Mouse (Mus musculus) cerebellum, postnatal 14 days (tissue): ENCODE data around the gene Dgke.
A peak's percentile ranks its signal among the peaks of the same experiment; 100 is the strongest.
"Not testable (repeated sequence)": the region's sequence is repeated elsewhere in the genome, so short reads cannot be mapped to it uniquely, and the experiment has no call there.

Experiments used
- DNase-seq, 2 experiments: peaks; one replicate each; pipeline ENCODE4 v3.0.0; 2021; ENCODE audit warnings: mixed read lengths in 2 of 2

Dgke gene

DNA sequence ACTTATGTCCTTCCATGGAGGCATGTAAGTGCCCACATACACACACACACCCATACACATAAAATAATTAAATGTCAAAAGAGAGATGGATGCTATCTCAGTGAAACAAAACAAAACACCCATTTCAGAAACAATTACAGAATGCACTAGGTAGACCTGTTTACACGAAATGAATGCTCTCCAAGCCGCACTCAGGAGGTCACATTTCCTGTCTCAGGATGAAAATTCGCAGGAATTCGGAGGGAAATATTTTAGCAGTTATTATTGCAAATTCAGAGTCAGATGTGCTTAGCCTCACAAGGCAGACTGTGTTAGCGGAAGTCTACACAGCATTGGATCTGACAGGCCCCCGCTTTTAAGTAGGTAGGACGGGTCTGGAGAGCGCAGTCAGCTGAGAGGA, 6.9 kb upstream of the Dgke start, which contains the start of gene Gm525:
Gene Gm525 (plus strand): TSS at position 301 of the 400 bp plus-strand sequence.
- DNase-seq = no peak

DNA sequence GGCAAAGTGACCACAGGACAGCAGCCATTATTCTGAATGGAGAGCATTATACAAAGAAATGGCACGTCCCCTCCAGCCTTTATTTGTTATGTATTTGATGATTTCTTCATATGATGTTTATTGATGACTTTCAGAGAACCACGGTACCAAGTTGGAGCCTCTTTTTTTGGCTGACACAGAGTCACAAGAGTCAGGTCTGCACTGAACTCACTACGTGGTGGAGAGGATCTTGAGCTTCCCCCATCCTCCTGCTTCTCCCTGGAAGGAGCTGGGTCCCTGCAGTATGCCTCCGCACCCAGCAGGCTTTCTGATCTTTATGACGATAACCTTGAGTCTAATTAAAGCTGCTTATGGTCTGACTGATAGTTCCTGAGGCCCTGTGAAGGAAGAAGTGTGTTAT, 4.9 kb upstream of the Dgke start:
- no peak for DNase-seq

DNA sequence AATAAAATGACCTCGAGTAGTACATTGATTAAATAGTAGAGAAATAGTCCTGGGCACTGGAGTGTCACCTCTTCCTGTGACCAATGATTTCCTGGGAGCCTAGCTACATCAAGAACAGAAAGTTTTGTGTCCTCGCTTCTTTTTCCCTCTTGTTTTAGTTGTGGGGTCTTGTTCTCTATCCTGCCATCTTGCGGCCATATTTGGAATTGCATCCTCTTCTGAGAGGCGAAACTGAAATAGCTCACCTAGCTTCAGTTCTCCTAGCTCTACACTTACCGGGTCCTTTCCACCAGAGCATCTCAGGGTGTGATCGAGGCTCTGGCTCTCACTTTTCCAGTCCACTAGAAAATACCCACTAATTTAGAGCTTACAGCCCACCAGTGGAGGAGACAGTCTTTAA, 2.7 kb upstream of the Dgke start:
- DNase-seq = peak; percentile 82 to 84

DNA sequence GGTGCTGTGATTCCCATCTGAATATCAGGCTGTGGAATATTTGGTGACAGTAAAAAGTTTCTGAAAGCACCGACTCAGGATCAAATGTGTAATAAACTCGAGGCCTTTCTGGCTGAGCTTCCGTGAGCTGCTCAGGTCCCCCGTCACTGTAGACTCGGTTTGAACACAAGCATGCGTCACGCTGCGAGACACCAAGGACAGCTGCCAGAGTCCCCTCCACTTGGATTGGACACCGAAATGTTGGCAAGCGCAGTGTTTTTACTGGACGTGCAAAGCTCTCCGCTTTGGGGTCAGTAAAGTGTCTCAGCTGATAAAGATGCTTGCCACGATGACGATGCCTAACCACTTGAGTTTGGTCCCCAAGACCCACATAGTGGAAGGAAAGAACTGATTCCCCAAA, 2.0 kb upstream of the Dgke start:
- DNase-seq = peak; percentile 47 to 58

DNA sequence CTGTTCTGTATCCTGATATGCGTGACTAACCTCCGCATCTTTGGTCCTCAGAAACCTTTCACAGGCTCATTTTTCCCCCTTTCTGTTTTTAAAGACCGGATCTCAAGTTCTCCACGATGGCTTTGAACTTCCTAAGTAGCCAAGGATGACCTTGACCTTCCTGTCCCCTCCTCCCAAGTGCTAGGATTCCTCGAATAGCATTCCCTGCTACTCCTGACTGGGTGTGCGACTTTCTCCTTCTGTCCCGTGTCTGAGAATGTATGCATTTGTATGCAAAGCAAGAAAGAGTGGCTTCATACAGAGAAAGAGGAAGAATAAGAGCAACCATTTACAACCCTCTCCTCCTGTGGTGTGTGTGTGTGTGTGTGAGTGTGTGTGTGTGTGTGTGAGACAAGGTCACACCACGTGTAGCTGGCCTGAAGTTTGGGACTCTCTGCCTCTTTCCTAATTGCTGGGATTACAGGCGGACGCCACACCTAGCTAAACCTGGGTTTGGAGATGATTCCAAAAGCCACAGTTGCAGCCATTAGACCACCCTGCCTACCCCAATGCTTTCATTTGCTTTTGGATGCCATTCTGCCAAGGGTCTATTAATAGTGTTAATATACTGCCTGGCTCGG, 1.3 kb upstream of the Dgke start:
- DNase-seq = no peak

DNA sequence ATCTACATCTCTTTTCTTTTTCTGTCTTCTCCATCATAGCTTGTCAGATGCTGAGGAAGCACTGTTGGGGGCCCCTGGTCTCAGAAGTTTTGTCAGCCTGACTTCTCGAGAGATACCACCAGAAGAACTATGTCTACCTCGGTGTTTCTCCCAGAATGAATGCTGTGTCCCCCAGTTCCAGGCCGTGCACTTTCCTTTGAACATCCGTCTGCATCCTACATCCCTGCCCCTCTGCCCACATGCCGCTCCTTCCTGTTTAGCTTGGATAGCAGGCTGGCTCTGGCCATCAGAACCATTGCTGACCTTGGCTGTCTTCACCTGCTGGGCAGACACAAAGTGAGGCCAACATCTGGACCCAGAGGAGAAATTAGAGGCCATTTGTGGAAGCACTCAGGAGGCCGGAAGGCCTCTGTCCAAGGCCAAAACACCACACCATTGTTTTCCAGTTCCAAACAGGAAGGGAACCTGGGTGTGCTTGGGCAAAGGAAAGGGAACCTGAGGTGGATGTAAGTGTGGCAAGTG, 712 bp upstream of the Dgke start:
- DNase-seq = no peak

DNA sequence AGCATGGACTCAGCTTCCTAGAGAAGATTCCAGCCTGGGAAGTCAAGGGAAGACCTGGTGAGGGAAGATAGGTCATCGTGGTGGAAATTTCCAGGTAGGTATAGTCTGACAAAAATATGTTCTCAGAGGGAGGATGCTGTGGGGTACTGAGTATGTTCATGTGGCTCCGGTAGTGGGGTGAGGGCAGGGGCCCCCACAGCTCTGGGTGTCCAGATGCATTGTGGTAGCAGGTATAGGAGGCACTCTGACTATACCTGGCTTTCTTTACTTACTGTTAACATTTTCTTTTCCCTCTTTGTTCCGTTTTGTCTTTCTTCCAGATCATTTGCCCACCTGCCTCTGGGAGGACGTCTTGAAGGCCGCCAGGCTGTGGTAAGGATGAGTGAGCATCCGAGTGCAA, 524 bp downstream of the Dgke start:
- DNase-seq = no peak

DNA sequence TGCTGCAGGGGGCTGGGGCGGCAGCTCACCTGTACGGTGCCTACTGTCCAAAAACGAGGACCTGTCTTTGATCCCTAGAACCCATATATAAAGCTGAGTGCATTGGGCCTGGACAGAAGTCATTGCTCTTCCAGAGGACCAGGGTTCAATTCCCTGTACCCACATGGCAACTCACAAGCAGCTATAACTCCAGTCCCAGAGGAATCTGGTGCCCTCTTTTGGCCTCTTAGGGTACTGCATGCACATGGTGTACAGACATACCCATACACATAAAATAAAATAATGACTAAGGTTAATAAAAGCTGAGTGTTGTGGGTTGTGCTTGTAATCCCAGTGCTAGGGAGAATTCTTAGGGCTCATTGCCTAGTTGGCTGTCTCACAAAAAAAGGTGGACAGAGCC, 1.4 kb downstream of the Dgke start:
- peak in 1 of 2 experiments; percentile 51 for DNase-seq

DNA sequence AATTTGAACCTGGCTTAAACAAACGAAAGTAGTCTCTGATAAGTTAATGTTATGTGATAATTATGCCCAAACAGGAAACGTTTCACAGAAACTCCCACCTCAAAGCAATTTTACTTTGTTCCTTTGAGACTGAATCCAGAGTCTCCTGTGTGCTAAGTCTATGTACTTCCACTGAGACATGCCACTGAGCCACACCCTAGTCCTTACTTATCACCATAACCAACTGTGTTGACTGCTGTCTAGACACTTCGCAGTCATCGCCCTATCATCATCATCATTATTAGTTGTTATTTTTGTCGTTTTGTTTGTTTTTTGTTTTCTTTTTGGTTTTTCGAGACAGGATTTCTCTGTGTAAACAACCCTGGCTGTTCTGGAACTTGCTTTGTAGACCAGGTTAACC, 2.3 kb downstream of the Dgke start:
- no peak for DNase-seq

DNA sequence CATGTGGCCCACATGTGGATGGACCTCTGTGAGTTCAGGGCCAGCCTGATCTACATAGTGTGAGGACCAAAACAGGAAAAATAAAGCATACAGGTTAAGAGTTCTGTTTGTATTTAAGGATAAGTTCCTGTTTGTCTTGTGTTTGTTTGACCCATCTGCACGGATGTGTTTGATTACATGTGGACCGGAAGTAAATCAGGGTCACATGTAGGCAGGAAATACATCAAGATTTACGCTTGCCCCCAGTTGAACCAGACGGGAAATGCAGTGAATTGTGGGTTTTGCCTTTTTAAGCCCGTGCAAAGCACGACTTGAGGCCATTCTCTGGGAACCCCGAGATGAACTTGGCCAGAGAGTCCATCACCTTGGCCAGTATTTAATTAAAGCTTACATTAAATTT, 5.3 kb downstream of the Dgke start:
- no peak for DNase-seq

DNA sequence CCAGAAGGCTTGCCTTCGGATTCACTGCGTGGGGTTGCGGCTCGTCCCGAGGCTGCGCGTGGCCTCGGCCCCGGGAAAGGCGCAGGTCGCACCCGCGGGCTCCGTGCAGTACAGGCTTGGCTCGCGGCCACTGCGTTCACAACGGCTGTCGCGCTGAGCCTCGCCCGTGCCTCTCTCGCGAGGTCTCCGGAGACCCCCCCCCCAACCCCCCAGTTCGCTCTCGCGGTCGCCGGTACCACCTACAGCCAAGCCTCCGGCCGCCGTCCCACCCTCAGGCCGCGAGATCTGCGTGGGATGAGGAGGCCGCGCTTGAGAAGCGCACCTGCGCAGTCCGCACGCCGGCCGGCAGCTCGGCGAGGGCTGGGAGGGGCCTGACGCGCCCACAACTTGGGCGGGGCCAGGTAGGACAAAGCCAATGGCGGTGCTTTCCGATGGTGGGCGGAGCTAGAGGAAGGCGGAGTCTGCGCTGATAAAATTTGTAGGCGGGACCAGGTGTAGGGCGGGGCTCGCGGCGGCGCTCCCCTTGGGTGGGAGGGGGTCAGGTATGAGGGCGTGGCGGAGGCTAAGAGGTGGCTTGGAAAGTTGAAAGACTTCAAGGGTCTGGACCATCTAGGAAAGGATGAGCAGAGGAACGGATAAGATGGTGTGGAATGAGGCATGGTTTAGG, 6.1 kb downstream of the Dgke start:
- DNase-seq = peak; percentile 95 to 96

DNA sequence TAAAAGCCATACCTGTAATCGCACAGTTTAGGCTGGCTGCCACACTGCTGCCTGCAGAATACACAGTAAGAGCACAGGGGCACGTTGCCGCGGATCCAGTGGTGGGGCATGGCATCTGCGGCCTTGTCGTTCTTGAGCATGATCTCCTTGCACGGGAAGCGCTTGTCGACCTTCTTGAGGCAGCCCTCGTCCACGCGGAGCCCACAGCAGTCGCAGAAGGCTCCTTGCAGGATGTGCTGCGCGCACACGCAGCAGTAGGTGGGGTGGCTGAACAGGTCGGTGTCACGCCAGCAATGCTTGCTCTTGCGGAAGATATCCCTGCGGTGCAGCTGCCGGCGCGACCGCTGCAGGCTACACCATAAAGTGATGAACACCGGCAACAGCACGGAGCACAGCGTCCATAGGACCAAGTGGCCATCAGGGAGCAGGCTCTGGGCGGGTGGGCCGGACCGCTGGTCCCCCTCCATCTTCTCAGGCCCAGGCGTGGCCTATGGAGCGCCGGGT, 6.7 kb downstream of the Dgke start:
- peak in 1 of 2 experiments; percentile 63 for DNase-seq

DNA sequence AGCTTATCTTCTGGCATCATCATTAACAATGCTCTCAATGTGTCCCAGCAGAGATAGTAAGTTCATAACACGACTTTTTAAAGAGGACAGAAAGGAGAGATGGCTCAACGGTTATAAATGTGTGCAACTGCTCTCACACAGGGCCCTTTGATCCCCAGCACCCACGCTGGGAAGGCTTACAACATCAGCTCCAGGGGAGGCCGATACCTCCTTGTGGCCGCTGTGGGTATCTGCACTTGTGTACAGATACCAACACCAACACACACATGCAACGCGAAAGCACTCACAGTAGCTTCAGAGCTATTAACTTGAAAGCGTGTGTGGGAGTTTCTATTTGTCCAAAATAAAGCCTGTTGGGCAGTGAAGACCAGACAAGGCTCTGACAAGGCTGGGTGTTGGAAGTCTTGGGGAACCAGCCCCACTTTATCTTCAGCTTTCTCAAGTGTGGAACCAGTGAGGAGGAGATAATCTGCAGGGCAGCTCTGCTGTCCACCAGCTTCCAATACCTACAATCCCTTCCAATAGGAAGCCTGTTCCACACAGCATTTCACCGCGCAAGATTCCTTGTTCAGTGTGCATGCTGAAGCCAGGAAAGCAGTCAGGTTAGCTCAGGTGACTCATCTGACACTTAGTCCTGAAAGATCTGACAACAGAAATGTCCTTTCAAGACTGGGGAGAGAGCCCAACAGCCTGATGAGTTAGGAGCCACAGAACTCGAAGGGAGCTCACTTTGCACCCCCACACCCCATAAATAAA, 8.0 kb downstream of the Dgke start:
- DNase-seq = peak in 1 of 2 experiments; percentile 23

DNA sequence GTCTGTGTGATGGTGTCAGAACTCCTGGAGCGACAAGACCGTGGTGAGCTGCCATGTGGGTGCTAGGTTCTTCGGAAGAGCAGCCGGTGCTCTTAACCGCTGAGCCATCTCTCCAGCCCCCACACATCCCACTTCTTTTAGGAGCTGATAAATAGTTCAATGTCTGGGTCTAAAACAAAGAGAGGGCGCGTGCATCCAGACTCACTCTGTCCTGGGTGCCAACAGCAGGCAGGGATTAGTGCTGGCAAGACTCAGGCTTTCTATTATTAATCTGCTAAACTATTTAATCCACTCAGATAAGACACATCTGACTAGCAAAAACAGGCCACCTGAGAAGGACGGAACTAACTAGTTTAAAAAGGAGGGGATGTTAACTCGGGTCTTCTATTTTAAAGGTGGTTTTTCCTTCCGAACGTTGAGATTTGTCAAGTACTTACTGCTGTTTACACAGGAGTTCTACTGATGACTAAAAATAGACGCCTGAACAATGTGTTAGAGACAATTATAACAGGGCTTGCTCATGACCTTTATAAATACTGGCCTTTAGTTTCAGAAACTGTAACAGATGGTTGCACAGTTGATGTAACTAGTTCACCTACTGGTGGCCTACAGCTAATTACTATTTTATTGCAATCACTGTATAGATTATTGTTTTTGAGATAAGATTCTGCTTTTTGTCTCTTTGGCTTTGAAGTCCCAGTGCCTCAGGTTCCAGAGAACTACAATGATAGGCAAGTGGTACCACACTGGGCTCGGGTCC, 10.5 kb downstream of the Dgke start:
- DNase-seq = no peak

DNA sequence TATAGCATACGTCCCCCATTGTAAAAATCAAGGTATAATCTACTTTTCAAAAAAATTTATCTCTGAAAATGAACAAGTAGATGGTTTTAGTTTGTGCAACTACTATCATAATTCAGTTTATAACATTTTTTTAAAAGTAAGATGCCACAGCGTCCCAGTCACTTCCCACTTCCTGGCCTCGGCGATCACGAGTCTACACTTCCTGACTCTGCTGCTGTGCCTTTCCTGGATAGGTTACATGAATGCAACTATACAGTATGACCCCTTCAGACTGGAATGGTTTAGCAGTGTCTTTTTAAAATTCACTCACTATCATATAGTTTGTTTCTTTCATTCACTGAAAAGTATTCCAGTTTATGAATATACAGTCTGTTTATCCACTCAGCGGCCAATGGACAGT, 14.9 kb downstream of the Dgke start:
- DNase-seq = no peak

DNA sequence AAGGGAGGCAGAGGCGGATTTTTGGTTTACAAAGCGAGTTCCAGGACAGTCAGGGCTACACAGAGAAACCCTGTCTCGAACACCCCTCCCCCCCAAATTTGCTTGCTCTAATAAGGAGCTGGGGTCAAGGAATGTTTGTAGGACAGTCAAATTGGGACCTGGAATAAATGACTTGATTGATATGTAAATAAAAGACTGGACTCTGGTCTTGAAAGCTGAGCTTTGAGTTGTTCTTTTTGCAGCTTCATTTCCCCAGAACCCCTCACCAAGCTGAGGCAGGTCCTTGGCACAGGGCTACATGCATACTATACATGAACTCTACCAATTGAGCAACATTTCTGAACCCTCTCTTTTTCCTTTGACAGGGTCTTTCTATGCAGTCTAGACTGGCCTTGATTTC, 20.6 kb downstream of the Dgke start:
- DNase-seq = no peak

DNA sequence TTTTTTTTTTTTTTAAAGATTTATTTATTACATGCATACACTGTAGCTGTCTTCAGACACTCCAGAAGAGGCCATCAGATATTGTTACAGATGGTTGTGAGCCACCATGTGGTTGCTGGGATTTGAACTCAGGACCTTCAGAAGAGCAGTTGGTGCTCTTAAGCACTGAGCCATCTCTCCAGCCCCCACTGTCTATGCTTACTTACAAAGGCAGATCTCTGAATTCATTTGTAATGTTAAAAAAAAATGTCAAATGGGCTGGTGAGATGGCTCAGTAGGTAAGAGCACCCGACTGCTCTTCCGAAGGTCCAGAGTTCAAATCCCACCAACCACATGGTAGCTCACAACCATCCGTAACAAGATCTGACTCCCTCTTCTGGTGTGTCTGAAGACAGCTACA, 21.1 kb downstream of the Dgke start:
- not testable (repeated sequence) for DNase-seq

DNA sequence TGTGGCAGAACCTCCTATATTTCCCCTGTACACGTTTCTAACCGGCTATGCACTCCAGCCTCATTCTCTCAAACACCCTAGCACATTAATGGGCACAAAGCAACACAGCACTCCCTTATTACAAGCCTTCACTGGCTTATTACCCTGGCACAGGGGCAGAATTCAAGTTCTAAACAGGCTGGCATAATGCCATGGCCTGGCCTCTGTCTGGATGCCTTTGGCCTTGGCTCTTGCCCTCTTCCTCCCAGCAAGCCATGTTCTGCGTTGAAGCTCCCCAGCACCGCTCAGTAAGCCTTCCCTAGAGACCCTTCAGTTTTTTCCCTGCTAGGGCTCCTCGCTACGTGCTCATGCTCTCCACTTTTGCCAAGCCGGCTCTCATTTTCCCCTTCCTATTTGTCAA, 23.6 kb downstream of the Dgke start:
- DNase-seq = no peak

DNA sequence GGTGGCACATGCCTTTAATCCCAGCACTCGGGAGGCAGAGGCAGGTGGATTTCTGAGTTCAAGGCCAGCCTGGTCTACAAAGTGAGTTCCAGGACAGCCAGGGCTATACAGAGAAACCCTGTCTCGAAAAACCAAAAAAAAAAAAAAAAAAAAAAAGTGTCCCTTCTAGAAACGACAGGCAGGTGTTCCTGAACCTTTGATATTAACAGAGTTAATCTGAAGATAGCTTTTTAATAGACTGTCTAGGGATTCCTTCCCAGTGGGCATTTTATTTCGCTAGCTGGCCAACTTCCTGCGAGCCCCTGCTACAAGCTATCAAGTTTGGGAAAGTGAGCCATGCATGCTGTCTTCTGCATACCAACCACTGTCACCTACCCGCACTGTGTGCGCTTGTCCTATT, 25.6 kb downstream of the Dgke start:
- not testable (repeated sequence) for DNase-seq

DNA sequence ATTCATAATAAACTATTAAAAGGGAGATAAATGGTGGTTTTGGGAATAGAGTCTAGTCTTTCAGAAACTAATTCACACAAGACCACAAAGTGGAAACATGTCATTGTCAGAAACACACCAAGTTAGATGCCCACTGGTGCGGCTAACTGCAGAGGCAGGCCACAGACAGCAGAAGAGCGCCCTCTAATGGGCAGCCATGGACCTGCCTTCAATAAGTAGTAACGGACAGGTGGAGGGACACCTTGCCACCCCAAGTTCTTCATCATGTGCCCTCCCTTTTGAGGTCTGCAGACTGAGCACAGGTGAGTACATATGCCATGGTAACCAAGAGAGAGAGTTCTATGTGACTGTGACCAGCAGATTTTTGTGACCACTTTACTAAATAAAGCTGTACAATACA, 27.3 kb downstream of the Dgke start:
- DNase-seq = peak; percentile 53 to 65

DNA sequence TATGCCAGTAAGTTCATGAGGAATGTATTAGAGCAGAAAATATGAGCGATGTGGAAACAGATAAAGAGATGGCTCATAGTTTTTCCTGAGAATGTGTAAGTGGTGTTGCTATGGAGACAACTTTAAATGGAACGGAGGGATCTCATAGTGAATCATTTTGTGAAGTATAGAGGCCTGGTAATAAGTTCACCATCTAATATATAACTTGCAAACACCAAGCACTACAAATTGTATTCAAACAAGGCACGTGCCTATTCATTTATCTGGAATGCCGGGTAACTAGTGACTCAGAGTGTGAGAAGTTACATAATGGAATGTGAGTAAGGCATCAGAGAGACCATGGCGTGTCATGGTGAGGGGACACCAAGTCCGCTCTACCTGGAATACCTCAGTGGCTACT, 28.2 kb downstream of the Dgke start:
- no peak for DNase-seq

DNA sequence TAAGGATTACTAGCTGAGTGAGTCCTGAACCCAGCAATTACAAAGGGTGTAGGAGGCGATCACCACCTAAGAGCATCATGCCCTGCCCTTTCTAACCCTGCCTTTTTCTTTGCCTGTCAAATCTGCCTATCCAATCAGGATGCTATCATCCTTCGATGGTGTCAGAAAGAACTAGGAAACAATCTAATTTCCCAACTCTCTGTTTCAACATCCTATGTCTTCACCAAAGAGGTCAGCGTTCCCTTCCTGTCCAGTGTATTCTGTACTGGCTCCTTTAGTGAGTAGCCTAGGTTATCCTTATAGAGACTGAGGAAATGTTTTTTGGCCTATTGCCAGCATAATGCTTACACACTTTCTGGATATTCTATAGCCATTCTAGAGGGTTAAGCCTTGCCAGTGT, 31.1 kb downstream of the Dgke start:
- DNase-seq = no peak

DNA sequence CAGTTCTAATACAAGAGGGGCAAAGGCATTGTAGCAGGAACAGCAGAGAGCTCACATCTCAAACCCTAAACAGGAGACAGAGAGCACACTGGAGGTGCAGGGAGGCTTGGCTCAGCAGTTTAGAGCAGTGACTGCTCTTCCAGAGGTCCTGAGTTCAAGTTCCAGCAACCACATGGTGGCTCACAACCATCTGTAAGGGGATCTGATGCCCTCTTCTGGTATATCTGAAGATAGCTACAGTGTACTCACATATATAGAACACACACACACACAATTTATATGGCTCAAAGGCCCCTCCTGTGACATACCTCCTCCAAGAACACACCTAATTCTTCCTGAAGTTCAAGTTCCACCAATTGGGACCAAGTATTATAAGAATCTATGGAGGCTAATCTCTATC, 32.1 kb downstream of the Dgke start:
- no peak for DNase-seq
